Mouse (Mus musculus): ENCODE data around the gene Sgce. TPM values are rescaled to one million over a fixed set of nuclear protein-coding genes. Genes with fewer than 3 reads are reported as not detected.

Sgce gene
- polyA plus RNA-seq, 1 experiment: 16.8 TPM

GRCm38 (mm10) chr6:4693544-4693943 is 53.5 kb downstream of the Sgce start:
- no peaks in the 10 kb centered on the region for H3K36me3 ChIP-seq (ENCODE audit: control insufficient read depth, insufficient read depth)
- TF ChIP-seq E2F4 (IDR thresholded peaks at IDR 0.05; ENCODE audit: insufficient read depth) (no peak), REST (IDR thresholded peaks at IDR 0.05; ENCODE audit: insufficient read depth, insufficient read length) (no peak), CEBPB (IDR thresholded peaks at IDR 0.05; ENCODE audit: insufficient read depth, poor library complexity, severe bottlenecking) (no peak), SRF (IDR thresholded peaks at IDR 0.05; ENCODE audit: control insufficient read depth, insufficient read length, low read depth) (no peak), MYOD1 (IDR thresholded peaks at IDR 0.05; ENCODE audit: control insufficient read depth in 1 of 3, insufficient read length in 2 of 3, low read depth in 2 of 3) (no peak), POLR2A (IDR thresholded peaks at IDR 0.05; ENCODE audit: insufficient read length, low read depth) (no peak), TCF3 (IDR thresholded peaks at IDR 0.05; ENCODE audit: insufficient read length, low read depth) (no peak)

GRCm38 (mm10) chr6:4690438-4690837 is 56.6 kb downstream of the Sgce start:
- Histone ChIP-seq H3K36me3 (ENCODE audit: control insufficient read depth, insufficient read depth) (no peaks in the 10 kb centered on the region), H3K4me2 (ENCODE audit: low read depth) (no peak overlapping the region), H3K79me2 (ENCODE audit: control insufficient read depth, insufficient read depth) (no peaks in the 10 kb centered on the region), H3K27me3 (ENCODE audit: control insufficient read depth, insufficient read depth, insufficient read length) (no peaks in the 10 kb centered on the region), H3ac (ENCODE audit: control insufficient read depth, insufficient read length) (no peak overlapping the region), H3K4me3 (no peak overlapping the region)
- no peak for TF ChIP-seq SRF (IDR thresholded peaks at IDR 0.05; ENCODE audit: control insufficient read depth, insufficient read length, low read depth)
- no peak for TF ChIP-seq CEBPB (IDR thresholded peaks at IDR 0.05; ENCODE audit: insufficient read depth, poor library complexity, severe bottlenecking)
- TF ChIP-seq POLR2AphosphoS2 (IDR thresholded peaks at IDR 0.05; ENCODE audit: insufficient read length, low read depth): no peak
- no peak for TF ChIP-seq MYOD1 (IDR thresholded peaks at IDR 0.05; ENCODE audit: control insufficient read depth in 1 of 3, insufficient read length in 2 of 3, low read depth in 2 of 3)
- no peak for TF ChIP-seq POLR2A (IDR thresholded peaks at IDR 0.05; ENCODE audit: insufficient read length, low read depth)
- no peak for TF ChIP-seq TCF12 (IDR thresholded peaks at IDR 0.05; ENCODE audit: insufficient read depth, poor library complexity, severe bottlenecking)
- TF ChIP-seq MAX (IDR thresholded peaks at IDR 0.05; ENCODE audit: low read depth): no peak
- no peak for TF ChIP-seq REST (IDR thresholded peaks at IDR 0.05; ENCODE audit: insufficient read depth, insufficient read length)
- TF ChIP-seq TCF3 (IDR thresholded peaks at IDR 0.05; ENCODE audit: insufficient read length, low read depth): no peak
- no peak for TF ChIP-seq E2F4 (IDR thresholded peaks at IDR 0.05; ENCODE audit: insufficient read depth)
- no peak for TF ChIP-seq MYOG (IDR thresholded peaks at IDR 0.05; ENCODE audit: control insufficient read depth in 1 of 3, insufficient read depth in 1 of 3, insufficient read length in 2 of 3, low read depth in 2 of 3)
- no peak for TF ChIP-seq USF1 (IDR thresholded peaks at IDR 0.05; ENCODE audit: low read depth)

More at GRCm38 (mm10) chr6:4693544-4693943, 53.5 kb downstream of the Sgce start:
- Histone ChIP-seq H3K4me3 (no peak overlapping the region), H3ac (ENCODE audit: control insufficient read depth, insufficient read length) (no peak overlapping the region), H3K79me2 (ENCODE audit: control insufficient read depth, insufficient read depth) (no peaks in the 10 kb centered on the region), H3K27me3 (ENCODE audit: control insufficient read depth, insufficient read depth, insufficient read length) (no peaks in the 10 kb centered on the region), H3K4me2 (ENCODE audit: low read depth) (no peak overlapping the region)

DNA sequence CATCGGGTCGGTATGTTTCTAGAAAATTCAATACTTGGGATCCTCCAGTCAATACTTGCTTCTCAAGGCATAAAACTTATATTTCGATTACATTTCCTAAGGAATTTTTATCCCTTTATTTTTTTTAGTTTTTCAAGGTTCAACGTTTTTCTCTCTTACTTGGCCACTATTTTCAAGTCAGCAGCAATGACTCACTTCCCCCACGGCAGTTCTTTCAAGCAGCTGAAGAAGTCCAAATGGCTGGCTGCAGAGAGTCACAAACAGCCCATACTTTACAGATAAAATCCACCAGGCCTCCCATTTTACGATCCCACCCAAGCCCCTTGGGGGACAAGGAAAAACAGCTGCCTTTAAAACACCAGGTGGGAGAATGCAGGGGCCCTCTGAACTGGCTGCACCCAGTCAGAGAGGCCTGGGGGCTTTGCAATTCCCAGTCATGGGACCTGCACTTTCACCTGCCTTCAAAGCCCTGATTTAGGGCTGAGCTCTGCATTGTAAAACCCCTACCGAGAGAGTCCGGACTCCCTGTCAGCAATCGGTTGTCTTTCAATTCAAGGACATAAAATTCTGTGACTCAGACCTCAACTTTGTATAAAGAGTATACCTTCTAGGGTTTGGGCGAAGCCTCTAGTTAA is 62.2 kb downstream of the Sgce start:
- no peak overlapping the region for H3K4me2 ChIP-seq (ENCODE audit: low read depth)
- TF ChIP-seq REST (IDR thresholded peaks at IDR 0.05; ENCODE audit: insufficient read depth, insufficient read length) (no peak), POLR2A (IDR thresholded peaks at IDR 0.05; ENCODE audit: insufficient read length, low read depth) (no peak), MYOD1 (IDR thresholded peaks at IDR 0.05; ENCODE audit: control insufficient read depth in 1 of 3, insufficient read length in 2 of 3, low read depth in 2 of 3) (no peak), SRF (IDR thresholded peaks at IDR 0.05; ENCODE audit: control insufficient read depth, insufficient read length, low read depth) (no peak), MYOG (IDR thresholded peaks at IDR 0.05; ENCODE audit: control insufficient read depth in 1 of 3, insufficient read depth in 1 of 3, insufficient read length in 2 of 3, low read depth in 2 of 3) (no peak), TCF3 (IDR thresholded peaks at IDR 0.05; ENCODE audit: insufficient read length, low read depth) (no peak), E2F4 (IDR thresholded peaks at IDR 0.05; ENCODE audit: insufficient read depth) (no peak), MAX (IDR thresholded peaks at IDR 0.05; ENCODE audit: low read depth) (no peak), TCF12 (IDR thresholded peaks at IDR 0.05; ENCODE audit: insufficient read depth, poor library complexity, severe bottlenecking) (no peak), CEBPB (IDR thresholded peaks at IDR 0.05; ENCODE audit: insufficient read depth, poor library complexity, severe bottlenecking) (no peak), USF1 (IDR thresholded peaks at IDR 0.05; ENCODE audit: low read depth) (no peak), POLR2AphosphoS2 (IDR thresholded peaks at IDR 0.05; ENCODE audit: insufficient read length, low read depth) (no peak)
- H3K79me2 ChIP-seq (ENCODE audit: control insufficient read depth, insufficient read depth): no peaks in the 10 kb centered on the region
- no peak overlapping the region for H3ac ChIP-seq (ENCODE audit: control insufficient read depth, insufficient read length)
- no peak overlapping the region for H3K4me3 ChIP-seq
- H3K36me3 ChIP-seq (ENCODE audit: control insufficient read depth, insufficient read depth): no peaks in the 10 kb centered on the region
- H3K27me3 ChIP-seq (ENCODE audit: control insufficient read depth, insufficient read depth, insufficient read length): no peaks in the 10 kb centered on the region

- H3ac ChIP-seq (ENCODE audit: control insufficient read depth, insufficient read length): no peak overlapping the region
- no peaks in the 10 kb centered on the region for H3K27me3 ChIP-seq (ENCODE audit: control insufficient read depth, insufficient read depth, insufficient read length)
- H3K79me2 ChIP-seq (ENCODE audit: control insufficient read depth, insufficient read depth): no peaks in the 10 kb centered on the region
- TF ChIP-seq SRF (IDR thresholded peaks at IDR 0.05; ENCODE audit: control insufficient read depth, insufficient read length, low read depth): no peak
- TF ChIP-seq E2F4 (IDR thresholded peaks at IDR 0.05; ENCODE audit: insufficient read depth): no peak
- H3K4me3 ChIP-seq: no peak overlapping the region
- no peaks in the 10 kb centered on the region for H3K36me3 ChIP-seq (ENCODE audit: control insufficient read depth, insufficient read depth)
- H3K4me2 ChIP-seq (ENCODE audit: low read depth): no peak overlapping the region
These were observed 66.4 kb downstream of the Sgce start for GRCm38 (mm10) chr6:4680576-4680975.

- Histone ChIP-seq H3K4me3 (no peak overlapping the region), H3K36me3 (ENCODE audit: control insufficient read depth, insufficient read depth) (no peaks in the 10 kb centered on the region), H3K4me2 (ENCODE audit: low read depth) (no peak overlapping the region), H3K79me2 (ENCODE audit: control insufficient read depth, insufficient read depth) (no peaks in the 10 kb centered on the region), H3ac (ENCODE audit: control insufficient read depth, insufficient read length) (no peak overlapping the region), H3K27me3 (ENCODE audit: control insufficient read depth, insufficient read depth, insufficient read length) (no peaks in the 10 kb centered on the region)
- TF ChIP-seq TCF12 (IDR thresholded peaks at IDR 0.05; ENCODE audit: insufficient read depth, poor library complexity, severe bottlenecking): no peak
- no peak for TF ChIP-seq USF1 (IDR thresholded peaks at IDR 0.05; ENCODE audit: low read depth)
- TF ChIP-seq MYOD1 (IDR thresholded peaks at IDR 0.05; ENCODE audit: control insufficient read depth in 1 of 3, insufficient read length in 2 of 3, low read depth in 2 of 3): no peak
- TF ChIP-seq MYOG (IDR thresholded peaks at IDR 0.05; ENCODE audit: control insufficient read depth in 1 of 3, insufficient read depth in 1 of 3, insufficient read length in 2 of 3, low read depth in 2 of 3): no peak
- no peak for TF ChIP-seq CEBPB (IDR thresholded peaks at IDR 0.05; ENCODE audit: insufficient read depth, poor library complexity, severe bottlenecking)
- TF ChIP-seq TCF3 (IDR thresholded peaks at IDR 0.05; ENCODE audit: insufficient read length, low read depth): no peak
- no peak for TF ChIP-seq POLR2A (IDR thresholded peaks at IDR 0.05; ENCODE audit: insufficient read length, low read depth)
- TF ChIP-seq REST (IDR thresholded peaks at IDR 0.05; ENCODE audit: insufficient read depth, insufficient read length): no peak
- TF ChIP-seq SRF (IDR thresholded peaks at IDR 0.05; ENCODE audit: control insufficient read depth, insufficient read length, low read depth): no peak
- TF ChIP-seq POLR2AphosphoS2 (IDR thresholded peaks at IDR 0.05; ENCODE audit: insufficient read length, low read depth): no peak
- TF ChIP-seq MAX (IDR thresholded peaks at IDR 0.05; ENCODE audit: low read depth): no peak
These were observed 67.0 kb downstream of the Sgce start for GRCm38 (mm10) chr6:4679981-4680380.
